Mouse (Mus musculus) liver, embryonic 16.5 days (tissue): ENCODE measurements around the gene Sh3bgrl2. TPM values are rescaled to one million over a fixed set of nuclear protein-coding genes. Genes with fewer than 3 reads are reported as not detected.

Experiments used
- ATAC-seq: fragments of 200-750 bp; cut with Nextera tagmentation; 2 replicates; pipeline ENCODE4 v1.8.0; 2017; ENCODE audit warnings: low read depth, mild to moderate bottlenecking, moderate number of reproducible peaks, moderate library complexity
- H3K27ac ChIP-seq: fragments of 300-500 bp; sonication (generic); 2 replicates; pipeline ENCODE4 v1.5.1; 2014; ENCODE audit warnings: mild to moderate bottlenecking, low read length
- H3K27me3 ChIP-seq: fragments of 300-500 bp; sonication (generic); 2 replicates; pipeline ENCODE4 v1.6.1; 2014; ENCODE audit warnings: low read depth, low read length, mixed read lengths; ENCODE audit not compliant: control insufficient read depth, insufficient read depth
- H3K36me3 ChIP-seq: fragments of 300-500 bp; sonication (generic); 2 replicates; pipeline ENCODE4 v1.6.1; 2014; ENCODE audit warnings: mild to moderate bottlenecking; ENCODE audit not compliant: control insufficient read depth, insufficient read depth
- H3K4me1 ChIP-seq: fragments of 300-500 bp; sonication (generic); 2 replicates; pipeline ENCODE4 v1.6.1; 2014; ENCODE audit warnings: low read depth, low read length, mixed read lengths; ENCODE audit not compliant: control insufficient read depth
- H3K4me2 ChIP-seq: fragments of 300-500 bp; sonication (generic); 2 replicates; pipeline ENCODE4 v1.6.1; 2014; ENCODE audit warnings: low read depth, low read length, mixed read lengths
- H3K4me3 ChIP-seq: fragments of 300-500 bp; sonication (generic); 2 replicates; pipeline ENCODE4 v1.5.1; 2014; ENCODE audit warnings: low read depth, mild to moderate bottlenecking, low read length
- H3K9ac ChIP-seq: fragments of 300-500 bp; sonication (generic); 2 replicates; pipeline ENCODE4 v1.6.1; 2014; ENCODE audit warnings: low read depth, low read length
- H3K9me3 ChIP-seq: fragments of 300-500 bp; sonication (generic); replicated peaks from 2 replicates; pipeline ENCODE4 v1.6.1; 2016; ENCODE audit warnings: low read length; ENCODE audit not compliant: control insufficient read depth
- WGBS: fragments of 180-500 bp; shearing (Covaris S2); extraction: QIAGEN DNeasy Blood & Tissue Kit; methylation state at CpG from one replicate; pipeline ENCODE4 v1.1.7; 2014; ENCODE audit not compliant: insufficient replicate concordance; 5-methylcytosine and 5-hydroxymethylcytosine counted together
- polyA plus RNA-seq: library from polyadenylated mRNA; unstranded; fragments of >200 nt; fragmentation: Nextera tagmentation; extraction: Ambion mirVana; gene quantifications from 2 replicates; pipeline ENCODE4 v1.2.1, GENCODE M21; 2015

The Sh3bgrl2 gene
- polyA plus RNA-seq, 1 experiment from 2014 or later: 13.9 TPM

GRCm38 (mm10) chr9:83647919-83648705 is 100.0 kb downstream of the Sh3bgrl2 start:
- Histone ChIP-seq H3K4me1 (no peaks in the 10 kb centered on the region), H3K27me3 (no peaks in the 10 kb centered on the region), H3K9ac (no peak overlapping the region), H3K27ac (no peak overlapping the region), H3K36me3 (no peaks in the 10 kb centered on the region), H3K9me3 (no peaks in the 10 kb centered on the region), H3K4me2 (no peak overlapping the region), H3K4me3 (no peak overlapping the region)
- 40% methylated on average over 7 of the region's 7 CpGs for WGBS
- ATAC-seq: no peak

- Histone ChIP-seq H3K27ac (no peak overlapping the region), H3K9ac (no peak overlapping the region), H3K4me3 (no peak overlapping the region), H3K36me3 (no peaks in the 10 kb centered on the region), H3K9me3 (no peaks in the 10 kb centered on the region), H3K4me1 (no peaks in the 10 kb centered on the region), H3K4me2 (no peak overlapping the region), H3K27me3 (no peaks in the 10 kb centered on the region)
- 30% methylated on average over 3 of the region's 3 CpGs for WGBS
- ATAC-seq: no peak
Measured at GRCm38 (mm10) chr9:83648733-83649132, 100.6 kb downstream of the Sh3bgrl2 start.

GRCm38 (mm10) chr9:83652015-83652414 is 103.9 kb downstream of the Sh3bgrl2 start:
- no peak for ATAC-seq
- 59% methylated on average over 13 of the region's 13 CpGs for WGBS
- H3K4me1 ChIP-seq: no peaks in the 10 kb centered on the region
- no peak overlapping the region for H3K9ac ChIP-seq
- no peaks in the 10 kb centered on the region for H3K9me3 ChIP-seq
- no peak overlapping the region for H3K4me3 ChIP-seq
- no peak overlapping the region for H3K27ac ChIP-seq
- H3K36me3 ChIP-seq: no peaks in the 10 kb centered on the region
- no peaks in the 10 kb centered on the region for H3K27me3 ChIP-seq
- no peak overlapping the region for H3K4me2 ChIP-seq

GRCm38 (mm10) chr9:83652590-83653172 is 104.6 kb downstream of the Sh3bgrl2 start:
- Histone ChIP-seq H3K4me1 (no peaks in the 10 kb centered on the region), H3K4me3 (no peak overlapping the region), H3K9ac (no peak overlapping the region), H3K36me3 (no peaks in the 10 kb centered on the region), H3K4me2 (no peak overlapping the region), H3K27me3 (no peaks in the 10 kb centered on the region), H3K9me3 (no peaks in the 10 kb centered on the region), H3K27ac (no peak overlapping the region)
- no peak; the same call in 1 of the 2 replicates for ATAC-seq
- 18% methylated on average over 15 of the region's 15 CpGs for WGBS

GRCm38 (mm10) chr9:83654601-83655000 is 106.5 kb downstream of the Sh3bgrl2 start:
- H3K27me3 ChIP-seq: no peaks in the 10 kb centered on the region
- H3K9ac ChIP-seq: no peak overlapping the region
- no peak overlapping the region for H3K4me2 ChIP-seq
- H3K4me1 ChIP-seq: no peaks in the 10 kb centered on the region
- ATAC-seq: no peak
- H3K27ac ChIP-seq: no peak overlapping the region
- H3K4me3 ChIP-seq: no peak overlapping the region
- no peaks in the 10 kb centered on the region for H3K9me3 ChIP-seq
- no peaks in the 10 kb centered on the region for H3K36me3 ChIP-seq
- 40% methylated on average over 5 of the region's 5 CpGs for WGBS

GRCm38 (mm10) chr9:83656960-83657651 is 109.0 kb downstream of the Sh3bgrl2 start:
- no peak overlapping the region for H3K9ac ChIP-seq
- 17% methylated on average over 8 of the region's 8 CpGs for WGBS
- H3K27me3 ChIP-seq: no peaks in the 10 kb centered on the region
- no peak overlapping the region for H3K4me2 ChIP-seq
- no peaks in the 10 kb centered on the region for H3K4me1 ChIP-seq
- H3K36me3 ChIP-seq: no peaks in the 10 kb centered on the region
- ATAC-seq: no peak
- H3K9me3 ChIP-seq: no peaks in the 10 kb centered on the region
- no peak overlapping the region for H3K4me3 ChIP-seq
- H3K27ac ChIP-seq: no peak overlapping the region

- no peaks in the 10 kb centered on the region for H3K36me3 ChIP-seq
- H3K9me3 ChIP-seq: no peaks in the 10 kb centered on the region
- no peak overlapping the region for H3K4me3 ChIP-seq
- WGBS: 42% methylated on average over 6 of the region's 6 CpGs
- H3K4me2 ChIP-seq: no peak overlapping the region
- H3K27ac ChIP-seq: no peak overlapping the region
- no peak overlapping the region for H3K9ac ChIP-seq
- no peaks in the 10 kb centered on the region for H3K27me3 ChIP-seq
- no peak for ATAC-seq
- H3K4me1 ChIP-seq: no peaks in the 10 kb centered on the region
Measured at GRCm38 (mm10) chr9:83657652-83658002, 109.5 kb downstream of the Sh3bgrl2 start.

GRCm38 (mm10) chr9:83659081-83659480 is 111.0 kb downstream of the Sh3bgrl2 start:
- no peak overlapping the region for H3K4me2 ChIP-seq
- no peak overlapping the region for H3K9ac ChIP-seq
- H3K27me3 ChIP-seq: no peaks in the 10 kb centered on the region
- H3K4me3 ChIP-seq: no peak overlapping the region
- no peak overlapping the region for H3K27ac ChIP-seq
- H3K9me3 ChIP-seq: no peaks in the 10 kb centered on the region
- H3K4me1 ChIP-seq: no peaks in the 10 kb centered on the region
- 62% methylated on average over 2 of the region's 2 CpGs for WGBS
- H3K36me3 ChIP-seq: no peaks in the 10 kb centered on the region
- no peak for ATAC-seq

GRCm38 (mm10) chr9:83661811-83662210 is 113.7 kb downstream of the Sh3bgrl2 start:
- no peak overlapping the region for H3K9ac ChIP-seq
- no peak overlapping the region for H3K27ac ChIP-seq
- no peaks in the 10 kb centered on the region for H3K36me3 ChIP-seq
- H3K9me3 ChIP-seq: no peaks in the 10 kb centered on the region
- H3K4me1 ChIP-seq: no peaks in the 10 kb centered on the region
- H3K4me3 ChIP-seq: no peak overlapping the region
- ATAC-seq: no peak
- 73% methylated on average over 5 of the region's 5 CpGs for WGBS
- H3K27me3 ChIP-seq: no peaks in the 10 kb centered on the region
- no peak overlapping the region for H3K4me2 ChIP-seq
